Mouse (Mus musculus) left cerebral cortex, adult 11 months (tissue): ENCODE measurements around the gene Pgk2.
"Not testable (repeated sequence)": the region's sequence is repeated elsewhere in the genome, so short reads cannot be mapped to it uniquely, and the experiment has no call there.

Source experiments
- DNase-seq: peaks from one replicate; pipeline ENCODE4 v3.0.0; 2022; ENCODE audit warnings: low spot score

Gene Pgk2

DNA sequence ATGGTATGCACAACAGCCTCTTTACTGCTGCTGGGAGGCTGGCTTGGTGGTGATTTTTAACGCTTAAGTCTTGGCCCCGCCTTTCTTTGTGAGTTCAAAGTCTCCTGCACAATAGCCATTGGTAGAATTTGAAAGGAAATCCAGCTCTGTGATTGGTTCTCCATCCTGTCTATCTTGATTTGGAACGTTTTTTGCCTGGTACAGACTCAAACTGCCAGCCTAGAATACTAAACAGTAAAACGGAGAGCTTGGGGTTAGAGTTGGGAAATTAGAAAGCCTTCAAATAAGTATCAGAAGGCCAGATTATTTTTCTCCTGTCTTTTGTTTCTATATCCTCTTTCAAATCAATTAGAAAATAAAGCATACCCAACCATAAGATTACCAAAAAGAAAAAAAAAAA, at the start of gene Pgk2:
Gene Pgk2, minus strand, starts transcription at position 101 of the 400 bp plus-strand sequence.
- no peak for DNase-seq

DNA sequence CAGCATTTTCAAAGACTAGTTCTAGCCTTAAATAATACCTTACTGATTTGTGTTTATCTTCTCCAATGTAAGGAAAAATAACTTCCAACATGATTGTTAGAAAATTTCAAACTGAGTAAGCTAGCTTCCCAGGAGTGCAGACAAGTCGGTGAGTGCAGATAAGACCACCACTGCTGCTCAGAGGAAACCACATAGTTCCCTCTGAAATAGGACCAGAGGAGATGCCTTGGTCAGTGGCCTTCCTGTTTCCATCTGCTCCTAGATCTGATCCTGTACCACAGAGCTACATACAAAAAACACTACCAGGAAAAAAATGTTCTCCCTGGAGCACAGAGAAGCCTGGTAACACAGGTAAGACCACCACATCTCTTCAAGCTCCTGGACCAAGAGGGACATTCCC, 44.0 kb upstream of the Pgk2 start:
- DNase-seq, result no peak

DNA sequence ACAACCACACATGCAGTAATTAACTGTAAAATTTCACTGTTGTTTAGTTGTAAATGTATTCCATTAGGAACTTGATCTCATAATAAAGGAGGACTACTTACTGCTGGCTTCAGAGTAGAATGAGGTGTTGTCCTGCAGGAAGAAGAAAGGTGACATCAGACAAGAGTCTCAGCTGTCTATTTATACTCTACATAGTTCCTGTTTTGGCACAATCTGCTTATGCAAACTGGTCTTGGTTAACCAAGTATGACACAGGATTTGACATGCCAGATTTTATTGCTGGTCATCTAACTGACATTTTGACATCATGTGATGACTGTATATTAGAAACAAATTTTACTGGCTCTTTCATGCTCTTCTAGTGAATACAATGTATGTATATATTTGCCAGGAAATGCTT, 33.7 kb upstream of the Pgk2 start, which contains the start of gene Crisp3:
Gene Crisp3, minus strand, starts transcription at position 154 of the 400 bp plus-strand sequence.
- DNase-seq, result no peak

DNA sequence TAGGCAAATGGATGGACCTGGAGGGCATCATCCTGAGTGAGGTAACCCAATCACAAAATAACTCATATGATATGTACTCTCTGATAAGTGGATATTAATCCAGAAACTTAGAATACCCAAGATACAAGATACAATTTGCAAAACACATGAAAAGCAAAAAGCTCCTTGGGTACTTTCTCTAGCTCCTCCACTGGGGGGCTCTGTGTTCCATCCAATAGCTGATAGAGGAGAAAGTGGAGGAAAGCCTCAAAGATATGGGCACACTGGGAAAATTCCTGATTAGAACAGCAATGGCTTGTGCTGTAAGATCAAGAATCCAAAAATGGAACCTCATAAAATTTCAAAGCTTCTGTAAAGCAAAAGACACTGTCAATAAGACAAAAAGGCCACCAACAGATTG, 6.6 kb downstream of the Pgk2 start:
- not testable (repeated sequence) for DNase-seq

DNA sequence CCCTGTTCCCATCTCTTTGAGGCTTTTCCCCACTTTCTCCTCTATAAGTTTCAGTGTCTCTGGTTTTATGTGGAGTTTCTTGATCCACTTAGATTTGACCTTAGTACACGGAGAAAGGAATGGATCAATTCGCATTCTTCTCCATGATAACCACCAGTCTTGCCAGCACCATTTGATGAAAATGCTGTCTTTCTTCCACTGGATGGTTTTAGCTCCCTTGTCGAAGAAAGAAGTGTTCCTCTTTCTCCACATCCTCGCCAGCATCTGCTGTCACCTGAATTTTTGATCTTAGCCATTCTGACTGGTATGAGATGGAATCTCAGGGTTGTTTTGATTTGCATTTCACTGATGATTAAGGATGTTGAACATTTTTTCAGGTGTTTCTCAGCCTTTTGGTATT, 18.2 kb downstream of the Pgk2 start:
- DNase-seq, result not testable (repeated sequence)

DNA sequence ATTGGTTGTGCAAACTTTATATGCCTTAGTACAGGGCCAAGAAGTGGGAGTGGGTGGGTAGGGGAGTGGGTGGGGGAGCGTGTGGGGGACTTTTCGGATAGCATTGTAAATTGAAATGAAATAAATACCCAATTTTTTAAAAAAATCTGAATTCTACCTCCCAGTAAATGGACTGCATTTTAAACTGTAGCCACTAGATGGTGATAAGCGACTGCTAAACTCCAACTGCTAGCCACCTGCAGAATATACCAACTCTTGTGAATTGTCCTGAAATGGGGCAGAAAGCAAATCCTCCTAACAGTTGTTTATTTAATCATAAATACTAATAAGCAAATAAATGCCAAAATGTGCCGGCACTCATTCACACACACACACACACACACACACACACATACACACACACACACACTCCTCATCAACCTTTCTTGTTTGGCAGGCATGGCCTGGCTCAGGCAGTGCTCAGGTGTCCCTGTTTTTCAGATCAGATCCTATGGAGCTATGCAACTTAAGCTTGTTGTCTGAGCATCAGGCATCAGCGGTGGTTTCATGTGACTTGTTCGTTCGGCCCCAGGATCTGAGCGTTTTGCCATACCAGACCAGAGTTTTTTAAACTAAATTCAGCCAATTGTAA, 50.6 kb downstream of the Pgk2 start:
- not testable (repeated sequence) for DNase-seq
